Mouse (Mus musculus) small intestine, adult 2 months (tissue): Measurements from ENCODE around the gene Cyp2c29. TPM values are rescaled to one million over a fixed set of nuclear protein-coding genes. Genes with fewer than 3 reads are reported as not detected.
"Not testable (repeated sequence)": the region's sequence is repeated elsewhere in the genome, so short reads cannot be mapped to it uniquely, and the experiment has no call there.

Experiments used
- H3K27ac ChIP-seq: fragments of 200-500 bp; 2 replicates; pipeline ENCODE4 v1.5.1; 2012; ENCODE audit warnings: low read depth, low read length, control low read depth, inconsistent platforms; ENCODE audit not compliant: insufficient read depth
- H3K27me3 ChIP-seq: fragments of 200-500 bp; 2 replicates; pipeline ENCODE4 v1.6.1; 2012; ENCODE audit warnings: mild to moderate bottlenecking, moderate library complexity, low read length, inconsistent platforms; ENCODE audit not compliant: control insufficient read depth, insufficient read depth
- H3K36me3 ChIP-seq: fragments of 200-500 bp; 2 replicates; pipeline ENCODE4 v1.6.1; 2012; ENCODE audit warnings: mild to moderate bottlenecking, low read length, control low read depth, inconsistent platforms; ENCODE audit not compliant: control insufficient read depth, insufficient read depth
- H3K4me1 ChIP-seq: fragments of 200-500 bp; 2 replicates; pipeline ENCODE4 v1.6.1; 2012; ENCODE audit warnings: low read length, inconsistent platforms, mixed read lengths; ENCODE audit not compliant: control insufficient read depth, insufficient read depth, insufficient read length
- H3K4me3 ChIP-seq: fragments of 200-500 bp; 2 replicates; pipeline ENCODE4 v1.5.1; 2012; ENCODE audit warnings: low read depth, mild to moderate bottlenecking, control low read depth, inconsistent platforms, low read length, moderate library complexity
- CTCF ChIP-seq: fragments of 200-500 bp; IDR thresholded peaks from 2 replicates; pipeline ENCODE4 v1.5.1; 2012; ENCODE audit warnings: low read depth, mild to moderate bottlenecking, control low read depth, inconsistent platforms, low read length, moderate library complexity, mixed read lengths; ENCODE audit not compliant: insufficient replicate concordance, insufficient read length; ENCODE audit errors: extremely low read depth
- POLR2A ChIP-seq: fragments of 200-500 bp; IDR thresholded peaks from 2 replicates; pipeline ENCODE4 v1.6.1; 2012; ENCODE audit warnings: low read depth, mild to moderate bottlenecking, control low read depth, inconsistent platforms, low read length, moderate library complexity
- WGBS: fragments of 180-500 bp; shearing (Covaris S2); methylation state at CpG from one replicate; pipeline ENCODE4 v1.1.7; 2018; 5-methylcytosine and 5-hydroxymethylcytosine counted together
- polyA plus RNA-seq: library from polyadenylated mRNA; depleted of rRNA; stranded (reverse); fragments of >200 nt; gene quantifications from 2 replicates; pipeline ENCODE4 v1.2.3, GENCODE M21; 2012; rRNA removed

Gene Cyp2c29
- polyA plus RNA-seq: 0.70 and 3.2 TPM in 2 replicates

DNA sequence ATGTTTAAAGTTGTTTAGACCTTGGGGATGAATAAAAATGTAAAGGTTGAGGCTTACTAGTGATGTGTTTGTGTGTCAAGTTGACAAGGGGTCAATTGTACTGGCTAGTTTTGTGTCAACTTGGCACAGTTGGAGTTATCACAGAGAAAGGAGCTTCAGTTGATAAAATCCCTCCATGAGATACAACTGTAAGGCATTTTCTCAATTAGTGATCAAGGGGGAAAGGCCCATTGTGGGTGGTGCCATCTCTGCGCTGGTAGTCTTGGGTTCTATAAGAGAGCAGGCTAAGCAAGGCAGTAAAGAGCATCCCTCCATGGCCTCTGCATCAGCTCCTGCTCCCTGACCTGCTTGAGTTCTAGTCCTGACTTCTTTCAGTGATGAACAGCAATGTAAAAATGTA is at the start of gene Cyp2c29:
Cyp2c29 (plus strand) TSS at position 301 of the 400 bp plus-strand sequence.
- H3K4me3 ChIP-seq, H3K27ac ChIP-seq, H3K4me1 ChIP-seq, H3K27me3 ChIP-seq, H3K36me3 ChIP-seq: not testable (repeated sequence)
- WGBS: no CpG with 5 or more reads among the region's 1 CpGs

DNA sequence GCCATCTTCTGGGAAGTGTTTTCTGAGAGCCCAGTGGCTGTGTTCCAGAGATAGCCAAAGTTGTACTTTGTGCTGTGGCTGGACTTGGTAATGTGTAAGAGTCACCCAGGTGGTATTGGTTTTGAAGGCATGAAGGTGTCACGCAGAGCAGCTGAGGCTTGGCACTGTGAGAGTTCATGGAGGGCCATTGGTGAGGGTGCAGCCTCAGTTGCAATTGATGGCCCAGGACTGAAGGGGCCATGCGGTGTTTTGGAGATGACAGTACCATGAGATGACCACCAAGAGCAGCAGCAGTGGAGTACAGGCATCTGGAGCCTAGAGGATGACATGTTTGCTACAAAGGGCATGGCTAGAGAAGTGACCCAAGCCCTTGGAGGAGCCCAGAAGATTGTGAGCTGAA is 2.2 kb upstream of the Cyp2c29 start:
- 69% methylated on average over 2 of the region's 2 CpGs for WGBS
- not testable (repeated sequence) for H3K4me3 ChIP-seq, H3K27me3 ChIP-seq, H3K4me1 ChIP-seq, H3K36me3 ChIP-seq, H3K27ac ChIP-seq

GRCm38 (mm10) chr19:39282801-39283200 is 13.6 kb downstream of the Cyp2c29 start:
- TF ChIP-seq POLR2A (no peak), CTCF (no peak)

DNA sequence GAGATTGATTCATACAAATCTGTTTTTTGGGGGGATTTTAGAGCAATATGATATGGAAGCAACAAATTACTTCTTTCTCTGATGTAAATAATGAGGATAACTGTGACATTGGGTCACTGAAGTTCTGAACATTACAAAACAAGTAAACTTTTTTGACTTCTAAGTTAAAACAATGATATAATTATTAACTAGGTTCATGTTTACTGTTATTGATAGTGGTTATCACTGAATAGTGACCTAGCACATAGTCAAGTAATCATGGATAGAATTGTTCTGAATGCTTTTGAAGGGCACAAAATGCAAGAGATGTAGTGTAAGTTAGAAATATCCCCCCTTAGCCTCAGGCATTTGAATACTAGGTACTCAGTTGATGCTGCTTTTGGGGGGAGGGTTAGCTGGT is 16.4 kb downstream of the Cyp2c29 start:
- no peak overlapping the region for H3K27ac ChIP-seq
- H3K4me3 ChIP-seq: no peak overlapping the region
- TF ChIP-seq POLR2A: no peak
- TF ChIP-seq CTCF: no peak
- H3K36me3 ChIP-seq: no peaks in the 10 kb centered on the region
- H3K27me3 ChIP-seq: no peaks in the 10 kb centered on the region
- H3K4me1 ChIP-seq: no peaks in the 10 kb centered on the region

More at GRCm38 (mm10) chr19:39282801-39283200, 13.6 kb downstream of the Cyp2c29 start:
- Histone ChIP-seq H3K27ac (no peak overlapping the region), H3K4me1 (no peaks in the 10 kb centered on the region), H3K27me3 (no peaks in the 10 kb centered on the region), H3K36me3 (no peaks in the 10 kb centered on the region), H3K4me3 (no peak overlapping the region)

- no peaks in the 10 kb centered on the region for H3K36me3 ChIP-seq
- H3K4me3 ChIP-seq: no peak overlapping the region
- 56% methylated on average over 4 of the region's 4 CpGs for WGBS
- TF ChIP-seq POLR2A (no peak), CTCF (no peak)
- no peak overlapping the region for H3K27ac ChIP-seq
- H3K27me3 ChIP-seq: no peaks in the 10 kb centered on the region
- no peaks in the 10 kb centered on the region for H3K4me1 ChIP-seq
These were observed 17.6 kb downstream of the Cyp2c29 start for GRCm38 (mm10) chr19:39286825-39287224.

GRCm38 (mm10) chr19:39288978-39289377 is 19.8 kb downstream of the Cyp2c29 start:
- WGBS: 65% methylated on average over 3 of the region's 3 CpGs
- no peaks in the 10 kb centered on the region for H3K27me3 ChIP-seq
- no peak overlapping the region; the same call in 1 of the 2 replicates for H3K4me3 ChIP-seq
- no peak overlapping the region for H3K27ac ChIP-seq
- TF ChIP-seq CTCF (no peak), POLR2A (no peak)
- no peaks in the 10 kb centered on the region for H3K4me1 ChIP-seq
- H3K36me3 ChIP-seq: no peaks in the 10 kb centered on the region

Other genes with a start within 250 kb of the Cyp2c29 start
- gene Cyp2c65, start 208.4 kb upstream of the Cyp2c29 start, polyA plus RNA-seq: 52.8 and 87.8 TPM in 2 replicates
- gene Cyp2c66, start 155.5 kb upstream of the Cyp2c29 start, polyA plus RNA-seq: 6.9 and 26.9 TPM in 2 replicates
- gene Cyp2c38, start 193.7 kb downstream of the Cyp2c29 start, polyA plus RNA-seq: 0.04 TPM in 2 replicates
- not detected in 2 replicates for gene Cyp2c39, start 241.5 kb downstream of the Cyp2c29 start, polyA plus RNA-seq